Mouse (Mus musculus): ENCODE measurements around the gene Manf. TPM values are rescaled to one million over a fixed set of nuclear protein-coding genes. Genes with fewer than 3 reads are reported as not detected.
A peak's percentile ranks its signal among the peaks of the same experiment; 100 is the strongest.

The Manf gene
- polyA plus RNA-seq, 1 experiment from 2014 or later = 297 TPM

GRCm38 (mm10) chr9:106818191-106818590 is 73.6 kb downstream of the Manf start:
- H3K4me3 ChIP-seq = no peak overlapping the region
- no peaks in the 10 kb centered on the region for H3K9me3 ChIP-seq (replicated peaks)
- peaks cover 6% of the 10 kb centered on the region for H3K4me1 ChIP-seq
- WGBS = 79% methylated on average over 6 of the region's 6 CpGs
- H3K36me3 ChIP-seq = no peaks in the 10 kb centered on the region
- H3K27me3 ChIP-seq (ENCODE audit: low read depth, poor library complexity, severe bottlenecking) = no peaks in the 10 kb centered on the region
- no peak overlapping the region for H3K27ac ChIP-seq (replicated peaks)
- no peak for DNase-seq (ENCODE audit: low spot score)

GRCm38 (mm10) chr9:106806503-106806902 is 85.3 kb downstream of the Manf start:
- Histone ChIP-seq H3K27me3 (ENCODE audit: low read depth, poor library complexity, severe bottlenecking) (no peaks in the 10 kb centered on the region), H3K4me3 (no peak overlapping the region), H3K9me3 (replicated peaks) (peaks cover 18% of the 10 kb centered on the region; the same call in 1 of the 2 replicates), H3K27ac (replicated peaks) (no peak overlapping the region), H3K36me3 (no peaks in the 10 kb centered on the region), H3K4me1 (no peaks in the 10 kb centered on the region)
- 80% methylated on average over 4 of the region's 4 CpGs for WGBS
- DNase-seq (ENCODE audit: low spot score) = no peak

- H3K36me3 ChIP-seq = no peaks in the 10 kb centered on the region
These were observed 100.9 kb downstream of the Manf start for GRCm38 (mm10) chr9:106790831-106791230.

GRCm38 (mm10) chr9:106789363-106789762 is 102.4 kb downstream of the Manf start:
- H3K9me3 ChIP-seq (replicated peaks) = no peaks in the 10 kb centered on the region
- peak overlapping the region; percentile 97 for H3K27ac ChIP-seq (replicated peaks)
- peak; percentile 13 for DNase-seq (ENCODE audit: low spot score)
- H3K4me1 ChIP-seq = peaks cover 18% of the 10 kb centered on the region
- peak overlapping the region; percentile 97 for H3K4me3 ChIP-seq
- WGBS = 21% methylated on average over 10 of the region's 10 CpGs
- no peaks in the 10 kb centered on the region for H3K27me3 ChIP-seq (ENCODE audit: low read depth, poor library complexity, severe bottlenecking)
- H3K36me3 ChIP-seq = no peaks in the 10 kb centered on the region

More at GRCm38 (mm10) chr9:106790831-106791230, 100.9 kb downstream of the Manf start:
- no peak for DNase-seq (ENCODE audit: low spot score)
- Histone ChIP-seq H3K4me3 (no peak overlapping the region), H3K27me3 (ENCODE audit: low read depth, poor library complexity, severe bottlenecking) (no peaks in the 10 kb centered on the region), H3K4me1 (peaks cover 18% of the 10 kb centered on the region), H3K27ac (replicated peaks) (no peak overlapping the region), H3K9me3 (replicated peaks) (no peaks in the 10 kb centered on the region)
- 71% methylated on average over 6 of the region's 6 CpGs for WGBS

- peaks cover 18% of the 10 kb centered on the region for H3K4me1 ChIP-seq
- H3K9me3 ChIP-seq (replicated peaks) = no peaks in the 10 kb centered on the region
- H3K36me3 ChIP-seq = no peaks in the 10 kb centered on the region
- under 1% methylated on average over 48 of the region's 49 CpGs for WGBS
- DNase-seq (ENCODE audit: low spot score) = peak; percentile 88
- no peaks in the 10 kb centered on the region for H3K27me3 ChIP-seq (ENCODE audit: low read depth, poor library complexity, severe bottlenecking)
- H3K4me3 ChIP-seq = peak within 1 kb of the TSS; percentile 97
- peak within 1 kb of the TSS; percentile 97 for H3K27ac ChIP-seq (replicated peaks)
These were observed 102.9 kb downstream of the Manf start, which contains the start of gene Rad54l2 for GRCm38 (mm10) chr9:106788812-106789321. Rad54l2 (minus strand) TSS chr9:106789194.

Other genes with a start within 250 kb of the Manf start
- gene Grm2, start 235.9 kb downstream of the Manf start, polyA plus RNA-seq (2016; fragmentation: Nextera tagmentation; extraction: Ambion mirVana) = 11.8 and 18.9 TPM in 2 replicates
- 26.4 and 30.2 TPM in 2 replicates for gene Tex264, start 206.1 kb downstream of the Manf start, polyA plus RNA-seq (2016; fragmentation: Nextera tagmentation; extraction: Ambion mirVana)
- gene Rad54l2, start 102.8 kb downstream of the Manf start, polyA plus RNA-seq (2016; fragmentation: Nextera tagmentation; extraction: Ambion mirVana) = 8.0 and 9.0 TPM in 2 replicates
- gene Dcaf1, start 70.1 kb downstream of the Manf start, polyA plus RNA-seq (2016; fragmentation: Nextera tagmentation; extraction: Ambion mirVana) = 33.6 and 35.7 TPM in 2 replicates
- gene Rbm15b, start 4.6 kb downstream of the Manf start, polyA plus RNA-seq (2016; fragmentation: Nextera tagmentation; extraction: Ambion mirVana) = 15.0 and 15.5 TPM in 2 replicates

All from midbrain, embryonic 10.5 days (tissue).